Mouse (Mus musculus) frontal cortex, postnatal 25 days (tissue): Measurements from ENCODE around the gene Cyp46a1.

Experiments
- DNase-seq, 2 experiments: peaks; one replicate each; pipeline ENCODE4 v3.0.0; 2022; ENCODE audit warnings: low spot score in 2 of 2

Cyp46a1 gene

GRCm38 (mm10) chr12:108398681-108399080 lies 64.5 kb downstream of the Cyp46a1 start:
- DNase-seq: no peak

- DNase-seq: no peak
These were observed 65.0 kb downstream of the Cyp46a1 start for GRCm38 (mm10) chr12:108399191-108399590.

- DNase-seq: no peak
These were observed 66.8 kb downstream of the Cyp46a1 start for GRCm38 (mm10) chr12:108400951-108401350.

- DNase-seq: no peak
These were observed 69.8 kb downstream of the Cyp46a1 start for GRCm38 (mm10) chr12:108403957-108404356.

GRCm38 (mm10) chr12:108409100-108409499 lies 74.9 kb downstream of the Cyp46a1 start:
- no peak for DNase-seq

- DNase-seq: no peak
These were observed 76.4 kb downstream of the Cyp46a1 start for GRCm38 (mm10) chr12:108410416-108411208.
